Mouse (Mus musculus) T-cell, adult 66 days (primary cell): ENCODE results near the gene Brdt. TPM values are rescaled to one million over a fixed set of nuclear protein-coding genes. Genes with fewer than 3 reads are reported as not detected.

ENCODE experiments used
- total RNA-seq, 2 experiments: library from RNA; stranded (reverse); gene quantifications; 3 replicates in 1 of 2; 4 replicates in 1 of 2; pipeline ENCODE4 v1.2.4; 2023

Gene Brdt
- 1 to 10 TPM in 1 of 2 experiments, under 1 TPM in 1; 0.68 to 1.2 TPM for total RNA-seq

GRCm38 (mm10) chr5:107330916-107331421, at the start of gene Brdt:
Gene Brdt (plus strand): TSS chr5:107331159.

GRCm38 (mm10) chr5:107289234-107289764, 41.7 kb upstream of the Brdt start, which contains the start of gene Tgfbr3:
Gene Tgfbr3 (minus strand): TSS chr5:107289629.

GRCm38 (mm10) chr5:107402436-107402835, 71.5 kb downstream of the Brdt start, which contains the start of gene Ephx4:
Gene Ephx4 (plus strand): TSS chr5:107402736.

GRCm38 (mm10) chr5:107431249-107431648, 100.3 kb downstream of the Brdt start, which contains the start of gene Lpcat2b:
Gene Lpcat2b (plus strand): TSS chr5:107431549.

Other genes starting within 250 kb of the Brdt start
- gene Tgfbr3, start 41.5 kb upstream of the Brdt start, total RNA-seq = 10 to 100 TPM; 52.0 to 56.7 TPM
- under 1 TPM in 1 of 2 experiments, not detected in 1; 0.52 TPM for gene Ephx4, start 71.6 kb downstream of the Brdt start, total RNA-seq
- gene Lpcat2b, start 100.4 kb downstream of the Brdt start, total RNA-seq = not detected
- gene Btbd8, start 106.8 kb downstream of the Brdt start, total RNA-seq = 1 to 10 TPM; 5.4 to 6.9 TPM
- gene Gm42669, start 176.5 kb downstream of the Brdt start, total RNA-seq = under 1 TPM in 1 of 2 experiments, not detected in 1; 0.17 TPM
- gene 1700028K03Rik, start 203.6 kb downstream of the Brdt start, total RNA-seq = under 1 TPM; 0.15 to 0.18 TPM